Mouse (Mus musculus) CH12.LX (cell line): Measurements from ENCODE around the gene Wdpcp. TPM values are rescaled to one million over a fixed set of nuclear protein-coding genes. Genes with fewer than 3 reads are reported as not detected.

Source experiments
- DNase-seq: peaks from one replicate; pipeline ENCODE4 v3.0.0-alpha.2; 2013; ENCODE audit errors: extremely low read depth
- H3K27ac ChIP-seq: 2 replicates; pipeline ENCODE4 v1.5.1; 2012; ENCODE audit warnings: low read depth, mild to moderate bottlenecking, control low read depth, moderate library complexity; ENCODE audit not compliant: insufficient read depth
- H3K27me3 ChIP-seq: replicated peaks from 2 replicates; pipeline ENCODE3; 2012; ENCODE audit warnings: inconsistent platforms
- H3K36me3 ChIP-seq, 2 experiments: replicated peaks in 1 of 2; 2 replicates each; pipeline versions ENCODE3 to v1.6.1; 2012; ENCODE audit warnings: inconsistent platforms in 1 of 2, low read length in 1 of 2, mild to moderate bottlenecking in 1 of 2, mixed read lengths in 1 of 2, moderate library complexity in 1 of 2; ENCODE audit not compliant: control insufficient read depth in 1 of 2, insufficient read depth in 1 of 2
- H3K4me1 ChIP-seq, 2 experiments: 2 replicates each; pipeline ENCODE4 v1.6.1; 2012; ENCODE audit warnings: inconsistent platforms in 1 of 2, moderate library complexity in 1 of 2; ENCODE audit not compliant: insufficient read depth in 2 of 2, control insufficient read depth in 1 of 2
- H3K4me2 ChIP-seq: 2 replicates; pipeline ENCODE4 v1.6.1; 2012; ENCODE audit warnings: low read depth, mild to moderate bottlenecking, control low read depth; ENCODE audit not compliant: poor library complexity, insufficient read depth, severe bottlenecking
- H3K4me3 ChIP-seq, 3 experiments: fragments of 150-350 bp in 1 of 3; sonication (generic) in 1 of 3; replicated peaks in 1 of 3; 2 replicates each; pipeline versions ENCODE3 to v1.5.1; 2011 to 2012; ENCODE audit warnings: low read depth in 2 of 3, low read length in 2 of 3, mild to moderate bottlenecking in 2 of 3, moderate library complexity in 2 of 3, control low read depth in 1 of 3, improper control_type of control experiment in 1 of 3, inconsistent platforms in 1 of 3, mixed read lengths in 1 of 3; ENCODE audit not compliant: poor library complexity in 1 of 3
- H3K79me2 ChIP-seq: replicated peaks from 2 replicates; pipeline ENCODE4 v1.6.1; 2012; ENCODE audit warnings: mild to moderate bottlenecking, moderate library complexity; ENCODE audit not compliant: control insufficient read depth, poor library complexity, insufficient read depth, severe bottlenecking; ENCODE audit errors: extremely low read depth
- H3K9ac ChIP-seq: 2 replicates; pipeline ENCODE4 v1.6.1; 2012; ENCODE audit warnings: low read depth, mild to moderate bottlenecking, control low read depth, moderate library complexity; ENCODE audit not compliant: insufficient read depth
- H3K9me3 ChIP-seq: replicated peaks from 2 replicates; pipeline ENCODE3; 2012; ENCODE audit warnings: low read length, inconsistent platforms, mixed read lengths
- BHLHE40 ChIP-seq: IDR thresholded peaks from 2 replicates; pipeline ENCODE4 v1.6.1; 2011; ENCODE audit warnings: mild to moderate bottlenecking, low read depth, low read length, improper control_type of control experiment
- CHD1 ChIP-seq: IDR thresholded peaks from 2 replicates; pipeline ENCODE4 v1.6.1; 2012; ENCODE audit warnings: low read depth, low read length, improper control_type of control experiment, inconsistent platforms
- ELF1 ChIP-seq: IDR thresholded peaks from 2 replicates; pipeline ENCODE4 v1.6.1; 2014; ENCODE audit warnings: low read depth, mild to moderate bottlenecking, inconsistent platforms, low read length, improper control_type of control experiment
- ETS1 ChIP-seq: conservative IDR thresholded peaks from 2 replicates; pipeline ENCODE4 v1.6.1; 2012; ENCODE audit warnings: low read depth, mild to moderate bottlenecking, inconsistent platforms, low read length, improper control_type of control experiment, moderate library complexity
- GABPA ChIP-seq: IDR thresholded peaks from 2 replicates; pipeline ENCODE4 v1.6.1; 2012; ENCODE audit warnings: low read depth, low read length, improper control_type of control experiment, inconsistent platforms; ENCODE audit not compliant: insufficient replicate concordance
- JUN ChIP-seq: IDR thresholded peaks from 2 replicates; pipeline ENCODE4 v1.6.1; 2011; ENCODE audit warnings: low read depth, mild to moderate bottlenecking, low read length, improper control_type of control experiment, moderate library complexity; ENCODE audit not compliant: insufficient read depth
- KAT2A ChIP-seq: IDR thresholded peaks from 2 replicates; pipeline ENCODE4 v1.6.1; 2012; ENCODE audit warnings: low read length, improper control_type of control experiment, inconsistent platforms; ENCODE audit not compliant: insufficient replicate concordance
- MAFK ChIP-seq: IDR thresholded peaks from 2 replicates; pipeline ENCODE4 v1.6.1; 2011; ENCODE audit warnings: low read length, improper control_type of control experiment; ENCODE audit not compliant: insufficient replicate concordance
- MXI1 ChIP-seq: IDR thresholded peaks from 2 replicates; pipeline ENCODE4 v1.6.1; 2011; ENCODE audit warnings: mild to moderate bottlenecking, low read depth, low read length, improper control_type of control experiment
- MYC ChIP-seq: IDR thresholded peaks from 2 replicates; pipeline ENCODE4 v1.6.1; 2011; ENCODE audit warnings: low read depth, mild to moderate bottlenecking, improper control_type of control experiment, low read length
- NRF1 ChIP-seq: IDR thresholded peaks from 2 replicates; pipeline ENCODE4 v1.6.1; 2014; ENCODE audit warnings: low read depth, mild to moderate bottlenecking, inconsistent platforms, low read length, improper control_type of control experiment, moderate library complexity
- POLR2A ChIP-seq: IDR thresholded peaks from 2 replicates; pipeline ENCODE4 v1.6.1; 2011; ENCODE audit warnings: low read depth, mild to moderate bottlenecking, improper control_type of control experiment, low read length
- RCOR1 ChIP-seq: conservative IDR thresholded peaks from 2 replicates; pipeline ENCODE4 v1.6.1; 2012; ENCODE audit warnings: low read depth, mild to moderate bottlenecking, inconsistent platforms, low read length, improper control_type of control experiment
- SIN3A ChIP-seq: IDR thresholded peaks from 2 replicates; pipeline ENCODE4 v1.6.1; 2012; ENCODE audit warnings: low read length, improper control_type of control experiment, inconsistent platforms
- SMC3 ChIP-seq: IDR thresholded peaks from 2 replicates; pipeline ENCODE4 v1.6.1; 2011; ENCODE audit warnings: low read depth, low read length, improper control_type of control experiment
- TCF12 ChIP-seq: IDR thresholded peaks from 2 replicates; pipeline ENCODE4 v1.6.1; 2014; ENCODE audit warnings: low read depth, mild to moderate bottlenecking, inconsistent platforms, low read length, improper control_type of control experiment
- UBTF ChIP-seq: IDR thresholded peaks from 2 replicates; pipeline ENCODE4 v1.6.1; 2012; ENCODE audit warnings: low read depth, mild to moderate bottlenecking, inconsistent platforms, low read length, improper control_type of control experiment, moderate library complexity
- USF1 ChIP-seq: IDR thresholded peaks from 2 replicates; pipeline ENCODE4 v1.6.1; 2014; ENCODE audit warnings: low read depth, mild to moderate bottlenecking, inconsistent platforms, low read length, improper control_type of control experiment
- USF2 ChIP-seq: conservative IDR thresholded peaks from 2 replicates; pipeline ENCODE4 v1.6.1; 2011; ENCODE audit warnings: low read depth, low read length, improper control_type of control experiment
- ZMIZ1 ChIP-seq: IDR thresholded peaks from 2 replicates; pipeline ENCODE4 v1.6.1; 2012; ENCODE audit warnings: low read depth, mild to moderate bottlenecking, inconsistent platforms, low read length, improper control_type of control experiment
- ZNF384 ChIP-seq: IDR thresholded peaks from 2 replicates; pipeline ENCODE4 v1.6.1; 2012; ENCODE audit warnings: low read depth, low read length, improper control_type of control experiment, inconsistent platforms
- dilution Hi-C: fragments of 300-500 bp; cut with MboI; formaldehyde crosslinking; loops from 2 replicates; pipeline ENCODE4 v1.14.3; 2020; ENCODE audit warnings: low sequenced_read_pairs; ENCODE audit not compliant: extremely low pct_unique_long_range_greater_than_20kb, extremely low pct_ligation_motif_present
- in situ Hi-C: fragments of 300-500 bp; cut with MboI; formaldehyde crosslinking; loops from 3 replicates; pipeline ENCODE4 v1.14.3; 2019; ENCODE audit warnings: low sequenced_read_pairs, low pct_ligation_motif_present, low pct_unique_long_range_greater_than_20kb, mixed read lengths
- polyA plus RNA-seq: library from polyadenylated mRNA; unstranded; fragments of >175 nt; gene quantifications from 2 replicates; pipeline ENCODE4 v1.2.1, GENCODE M21; 2012; ENCODE audit warnings: low read depth; ENCODE audit not compliant: insufficient read length
- total RNA-seq, 2 experiments: library from RNA; depleted of rRNA; stranded (reverse); fragments of 300-350 nt in 1 of 2; fragments of >200 nt in 1 of 2; gene quantifications; 2 replicates each; pipeline ENCODE4 v1.2.3; 2012 to 2014

The Wdpcp gene
- total and polyA plus RNA-seq, 3 experiments, result 3.2 to 5.6 (median 4.8) TPM

DNA sequence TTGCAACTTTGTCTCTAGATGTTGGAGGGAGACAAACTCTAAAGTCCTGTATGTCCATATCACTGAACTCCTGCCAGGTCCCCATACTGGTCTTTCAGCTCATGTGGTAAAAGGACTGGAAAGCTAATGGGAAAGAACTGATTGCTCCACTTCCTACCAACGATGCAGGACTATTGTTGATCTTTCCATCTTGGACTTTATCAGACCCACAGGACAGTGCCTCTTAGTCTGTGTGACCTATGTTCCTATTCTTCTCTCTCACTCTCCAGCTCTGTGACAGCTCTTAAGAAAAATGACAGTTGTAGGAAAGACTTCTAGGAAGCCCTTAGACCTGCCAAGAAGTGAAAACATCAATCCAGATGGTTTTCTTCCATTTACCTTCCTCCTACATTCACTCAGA is 25.4 kb upstream of the Wdpcp start:
- peaks cover 10 to 25% of the 10 kb centered on the region in 2 experiments for H3K4me1 ChIP-seq
- H3K27me3 ChIP-seq, result no peaks in the 10 kb centered on the region
- no peak overlapping the region for H3K4me3 ChIP-seq
- no peaks in the 10 kb centered on the region for H3K9me3 ChIP-seq
- DNase-seq, result no peak
- no peak overlapping the region for H3K9ac ChIP-seq
- no peaks in the 10 kb centered on the region for H3K79me2 ChIP-seq
- TF ChIP-seq ETS1 (no peak), KAT2A (no peak), ELF1 (no peak), MAFK (no peak), UBTF (no peak), NRF1 (no peak), BHLHE40 (no peak), USF1 (no peak), MXI1 (no peak), ZMIZ1 (no peak), RCOR1 (no peak), GABPA (no peak), POLR2A (no peak), SMC3 (no peak), TCF12 (no peak), CHD1 (no peak)
- no peak overlapping the region for H3K4me2 ChIP-seq
- no peak overlapping the region for H3K27ac ChIP-seq
- in situ Hi-C loops (no loop called here), dilution Hi-C loops (no loop called here)
- H3K36me3 ChIP-seq, result no peaks in the 10 kb centered on the region

GRCm38 (mm10) chr11:21547518-21547917 is 24.5 kb upstream of the Wdpcp start:
- dilution Hi-C loops (no loop called here), in situ Hi-C loops (no loop called here)
- peaks cover 13 to 30% of the 10 kb centered on the region in 2 experiments for H3K4me1 ChIP-seq
- H3K4me3 ChIP-seq, result no peak overlapping the region
- H3K9me3 ChIP-seq, result no peaks in the 10 kb centered on the region
- H3K27ac ChIP-seq, result no peak overlapping the region
- H3K4me2 ChIP-seq, result no peak overlapping the region
- H3K9ac ChIP-seq, result no peak overlapping the region
- DNase-seq, result no peak
- no peaks in the 10 kb centered on the region for H3K36me3 ChIP-seq
- H3K79me2 ChIP-seq, result no peaks in the 10 kb centered on the region
- no peaks in the 10 kb centered on the region for H3K27me3 ChIP-seq
- TF ChIP-seq ZNF384 (peak; percentile 64), POLR2A (no peak), MYC (no peak), NRF1 (no peak), JUN (no peak), SIN3A (no peak), USF2 (no peak)
- TF ChIP-seq, all 38 proteins: peak for 1
